Mouse (Mus musculus): ENCODE data around the gene Tmem141. TPM values are rescaled to one million over a fixed set of nuclear protein-coding genes. Genes with fewer than 3 reads are reported as not detected.
A peak's percentile ranks its signal among the peaks of the same experiment; 100 is the strongest.

Tmem141 gene
- polyA plus RNA-seq, 1 experiment from 2014 or later, result 12.6 TPM

DNA sequence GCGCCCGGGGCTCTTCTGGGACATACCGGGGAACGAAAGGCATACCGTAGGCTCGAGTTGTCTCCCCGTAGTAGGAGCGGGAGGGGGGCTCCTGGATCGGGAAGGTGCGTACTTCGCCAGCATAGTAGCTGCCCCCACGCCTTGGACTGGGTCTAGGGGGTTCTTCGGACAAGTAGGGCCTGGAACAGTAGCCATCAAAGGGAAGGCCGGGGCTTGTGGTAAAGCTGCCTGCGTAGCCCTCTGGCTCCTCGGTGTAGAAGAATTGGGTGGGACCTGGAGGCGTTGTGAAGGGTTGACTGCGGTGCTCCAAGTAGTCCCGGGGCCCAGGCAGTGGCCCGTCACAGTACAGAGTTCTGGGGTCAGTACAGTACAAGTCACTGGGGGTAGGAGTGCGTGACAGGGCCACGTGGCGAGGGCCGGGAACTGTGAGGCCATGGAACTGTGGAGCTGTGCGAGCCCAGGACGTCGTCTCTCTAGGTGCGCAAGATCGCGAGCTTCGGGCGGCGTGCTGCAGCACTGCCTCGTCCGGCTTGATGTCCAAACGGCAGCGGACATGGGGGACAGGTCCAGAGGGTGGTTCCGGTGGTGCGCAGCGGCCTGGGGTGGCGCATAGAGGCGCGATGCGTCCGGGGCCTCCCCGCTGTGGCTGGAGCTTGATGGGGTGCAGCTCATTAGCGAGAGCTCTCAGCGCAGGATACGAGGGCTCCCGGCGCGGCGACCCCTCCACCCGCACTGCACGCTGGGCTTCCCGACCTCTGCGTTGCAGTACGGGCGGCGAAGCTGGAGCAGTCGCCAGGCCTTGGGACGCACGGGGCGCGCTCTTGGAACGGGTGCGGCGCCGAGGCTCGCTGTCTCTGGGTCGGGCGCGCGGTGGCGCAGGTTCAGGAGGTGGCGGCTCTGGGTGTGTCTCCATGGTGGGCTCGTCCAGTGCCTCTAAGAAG lies 42.7 kb downstream of the Tmem141 start:
- 6% methylated on average over 76 of the region's 77 CpGs for WGBS
- DNase-seq (ENCODE audit: low spot score), result peak; percentile 64
- Histone ChIP-seq H3K4me2 (ENCODE audit: low read depth, low read length, severe bottlenecking) (0 out of 2 replicates have a peak overlapping the region, but pooled peaks have one; percentile 15), H3K4me1 (replicated peaks; ENCODE audit: control insufficient read depth, insufficient read depth, low read length) (peaks cover 23% of the 10 kb centered on the region), H3K9ac (ENCODE audit: low read length) (no peak overlapping the region), H3K4me3 (ENCODE audit: low read depth, low read length) (no peak overlapping the region), H3K36me3 (ENCODE audit: control insufficient read depth, insufficient read depth, low read length) (peaks cover 2% of the 10 kb centered on the region; the same call in 1 of the 2 replicates), H3K27me3 (ENCODE audit: control insufficient read depth, insufficient read depth, low read length) (peaks cover 58% of the 10 kb centered on the region), H3K27ac (ENCODE audit: low read depth, low read length) (no peak overlapping the region), H3K9me3 (ENCODE audit: control insufficient read depth, low read length) (no peaks in the 10 kb centered on the region)
- no peak for ATAC-seq (replicated peaks; ENCODE audit: low FRiP score)

DNA sequence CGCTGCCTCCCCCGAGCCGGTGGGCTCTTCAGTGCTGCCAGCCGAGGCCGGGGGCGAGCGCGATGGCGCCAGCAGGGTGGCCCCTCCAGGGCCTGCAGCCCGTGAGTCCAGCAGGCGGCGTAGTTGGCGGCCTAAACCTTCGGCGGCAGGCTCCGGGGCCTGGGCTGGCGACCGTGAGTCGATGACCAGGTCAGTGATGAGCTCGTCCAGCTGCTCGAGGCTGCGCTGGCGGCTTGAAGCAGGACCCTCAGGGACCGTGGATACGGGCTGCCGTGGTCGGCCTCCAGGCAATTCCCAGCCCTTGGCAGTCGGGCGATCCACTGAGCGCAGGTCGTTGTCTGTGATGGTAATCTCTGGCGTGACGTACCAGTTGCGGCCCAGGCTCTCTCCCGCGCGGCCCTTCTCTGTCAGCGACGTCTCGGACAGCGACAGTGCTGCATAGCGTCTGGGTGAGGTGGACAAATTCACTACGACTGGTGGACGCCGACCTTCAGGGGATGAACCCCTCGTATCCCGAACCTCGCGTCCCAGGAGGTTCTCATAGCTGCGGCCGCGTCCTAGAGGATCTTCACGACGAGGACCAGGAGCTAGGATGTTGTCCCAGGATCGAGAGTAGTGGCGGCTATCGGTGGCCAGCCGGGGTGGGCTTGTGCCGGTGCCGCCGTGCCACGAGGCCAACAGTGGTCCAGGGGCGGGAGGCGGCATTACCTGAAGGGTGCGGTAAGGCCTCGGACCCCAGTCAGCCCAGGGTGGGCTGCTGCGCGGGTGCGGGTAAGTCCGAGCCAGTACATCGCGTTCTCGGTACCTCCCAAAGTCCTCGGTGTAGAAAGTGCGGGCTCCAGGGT lies 43.6 kb downstream of the Tmem141 start:
- Histone ChIP-seq H3K4me1 (replicated peaks; ENCODE audit: control insufficient read depth, insufficient read depth, low read length) (peaks cover 28% of the 10 kb centered on the region), H3K36me3 (ENCODE audit: control insufficient read depth, insufficient read depth, low read length) (no peaks in the 10 kb centered on the region), H3K9ac (ENCODE audit: low read length) (peak overlapping the region; percentile 23; the same call in 1 of the 2 replicates), H3K9me3 (ENCODE audit: control insufficient read depth, low read length) (no peaks in the 10 kb centered on the region), H3K4me2 (ENCODE audit: low read depth, low read length, severe bottlenecking) (peak overlapping the region; percentile 31), H3K4me3 (ENCODE audit: low read depth, low read length) (peak overlapping the region; percentile 19), H3K27ac (ENCODE audit: low read depth, low read length) (no peak overlapping the region), H3K27me3 (ENCODE audit: control insufficient read depth, insufficient read depth, low read length) (peaks cover 58% of the 10 kb centered on the region)
- ATAC-seq (replicated peaks; ENCODE audit: low FRiP score) (no peak), DNase-seq (ENCODE audit: low spot score) (peak; percentile 75)
- 4% methylated on average over 75 of the region's 75 CpGs for WGBS

DNA sequence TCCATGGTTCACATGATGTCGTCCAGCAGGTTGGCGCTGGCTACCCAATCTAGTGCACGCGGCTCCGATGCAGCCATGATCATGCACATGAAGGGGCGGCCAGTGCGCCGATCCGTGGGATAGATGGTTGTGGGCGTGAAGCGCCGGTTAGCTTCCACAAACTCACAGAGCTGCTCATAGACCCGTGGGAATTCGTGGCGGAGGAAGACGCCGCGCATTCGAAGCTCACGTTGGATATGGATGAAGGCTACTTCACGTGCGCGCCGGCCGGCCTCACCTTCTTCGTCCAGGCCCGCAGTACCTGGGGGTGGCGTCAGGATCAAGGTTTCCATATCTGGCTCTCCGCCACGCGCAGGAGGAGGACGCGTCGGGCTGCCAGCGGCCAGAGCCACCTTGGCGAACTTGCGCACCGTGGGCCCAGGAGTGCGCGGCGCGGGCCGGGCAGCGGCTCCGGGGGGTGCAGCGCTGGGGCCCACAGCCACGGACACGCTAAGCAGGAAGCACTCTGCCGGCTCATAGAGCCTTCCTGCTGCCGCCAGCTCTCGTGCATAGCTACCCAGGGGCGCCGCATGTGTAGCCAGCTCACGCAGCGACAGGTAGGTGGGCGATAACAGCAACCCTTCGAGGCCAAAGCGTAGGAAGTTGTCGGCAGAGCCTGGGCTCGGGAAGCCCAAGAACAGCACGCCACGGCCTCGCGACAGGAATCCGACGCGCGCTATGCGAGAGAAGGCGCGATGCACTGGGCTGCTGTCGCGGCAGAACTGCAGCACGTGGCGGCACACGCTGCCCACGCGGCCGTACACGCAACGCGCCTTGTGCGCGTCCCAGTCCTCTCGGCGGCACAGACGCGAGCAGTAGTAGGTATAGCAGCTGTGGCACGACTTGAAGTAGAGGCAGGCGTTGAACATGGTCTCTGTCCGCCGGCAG lies 44.6 kb downstream of the Tmem141 start:
- H3K27ac ChIP-seq (ENCODE audit: low read depth, low read length), result no peak overlapping the region
- WGBS, result 14% methylated on average over 92 of the region's 92 CpGs
- peaks cover 28% of the 10 kb centered on the region for H3K4me1 ChIP-seq (replicated peaks; ENCODE audit: control insufficient read depth, insufficient read depth, low read length)
- H3K27me3 ChIP-seq (ENCODE audit: control insufficient read depth, insufficient read depth, low read length), result peaks cover 58% of the 10 kb centered on the region
- ATAC-seq (replicated peaks; ENCODE audit: low FRiP score) (no peak), DNase-seq (ENCODE audit: low spot score) (peak; percentile 58)
- peak overlapping the region; percentile 31 for H3K4me2 ChIP-seq (ENCODE audit: low read depth, low read length, severe bottlenecking)
- H3K9me3 ChIP-seq (ENCODE audit: control insufficient read depth, low read length), result no peaks in the 10 kb centered on the region
- H3K36me3 ChIP-seq (ENCODE audit: control insufficient read depth, insufficient read depth, low read length), result no peaks in the 10 kb centered on the region
- H3K4me3 ChIP-seq (ENCODE audit: low read depth, low read length), result peak overlapping the region; percentile 19
- H3K9ac ChIP-seq (ENCODE audit: low read length), result peak overlapping the region; percentile 23; the same call in 1 of the 2 replicates

DNA sequence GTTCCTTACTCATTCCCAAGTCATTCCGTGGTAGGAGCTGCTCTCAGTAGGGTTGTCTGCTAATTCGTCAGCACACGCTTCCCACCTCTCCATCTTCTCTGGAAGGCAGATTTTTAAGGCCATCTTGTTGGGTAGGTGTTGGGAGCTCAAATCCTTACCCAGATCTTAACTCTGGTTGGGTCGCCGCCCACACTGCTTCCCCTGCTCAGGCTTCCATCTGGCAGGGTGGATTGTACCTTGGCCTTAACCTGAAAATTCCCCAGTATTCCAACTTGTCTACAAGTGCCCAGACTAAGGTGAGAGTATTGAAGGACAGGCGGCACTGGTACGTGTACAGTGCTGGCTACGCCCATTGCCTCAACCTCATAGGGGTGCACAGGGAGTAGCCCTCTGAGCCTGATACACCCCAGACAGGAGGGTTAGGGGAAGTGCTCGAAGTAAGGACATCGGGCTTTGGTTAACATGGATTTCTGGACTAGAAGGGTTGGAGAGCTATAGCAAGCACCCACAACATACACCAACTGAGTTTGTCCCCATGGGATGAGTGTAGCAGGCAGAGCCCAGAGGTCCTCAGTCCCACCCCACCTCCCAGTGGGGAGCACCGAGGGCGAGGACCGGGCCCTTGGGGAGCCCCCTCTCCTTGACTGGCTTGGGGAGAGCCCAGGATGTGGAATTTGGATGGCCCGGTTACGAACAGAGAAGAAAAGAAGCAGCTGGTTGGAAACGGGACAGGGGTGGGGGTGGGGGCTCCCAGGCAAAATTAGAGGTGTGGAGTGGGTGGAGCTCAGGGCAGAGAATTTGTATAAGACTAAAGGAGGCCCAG lies 45.6 kb downstream of the Tmem141 start:
- no peak overlapping the region for H3K27ac ChIP-seq (ENCODE audit: low read depth, low read length)

DNA sequence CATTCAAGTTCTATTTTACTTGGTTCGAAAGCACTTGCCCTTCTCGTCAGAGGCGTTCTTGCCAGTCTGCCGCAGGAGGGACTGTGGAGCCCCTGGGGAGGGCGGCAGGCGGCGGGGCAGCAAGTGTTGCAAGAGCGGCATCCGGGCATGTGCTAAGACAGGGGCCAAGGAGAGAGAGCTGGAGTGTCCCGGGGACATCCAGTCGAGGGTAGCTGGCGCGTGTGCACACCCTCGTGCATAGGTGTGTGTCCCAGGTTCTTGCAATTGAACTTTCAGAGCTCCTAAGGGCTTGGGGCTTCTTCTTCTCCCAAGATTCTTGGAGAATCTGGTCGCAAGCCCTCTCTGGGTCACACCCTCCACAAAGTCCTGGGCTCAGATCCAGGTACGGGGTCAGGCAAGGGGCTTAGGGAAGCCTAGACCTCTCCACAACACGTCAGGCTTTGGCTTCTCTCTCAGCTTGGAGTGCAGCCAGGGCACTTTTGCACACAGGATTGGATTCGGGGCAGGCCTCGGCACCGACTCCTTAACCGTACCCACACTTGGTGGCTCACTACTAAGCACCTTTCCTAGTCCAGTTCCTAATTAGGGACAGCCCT lies 46.3 kb downstream of the Tmem141 start:
- peaks cover 49% of the 10 kb centered on the region for H3K27me3 ChIP-seq (ENCODE audit: control insufficient read depth, insufficient read depth, low read length)
- DNase-seq (ENCODE audit: low spot score), result peak; percentile 74
- WGBS, result 13% methylated on average over 21 of the region's 21 CpGs

More for the DNA sequence above, 45.6 kb downstream of the Tmem141 start:
- H3K27me3 ChIP-seq (ENCODE audit: control insufficient read depth, insufficient read depth, low read length), result peaks cover 56% of the 10 kb centered on the region
- no peak overlapping the region for H3K4me3 ChIP-seq (ENCODE audit: low read depth, low read length)
- H3K36me3 ChIP-seq (ENCODE audit: control insufficient read depth, insufficient read depth, low read length), result no peaks in the 10 kb centered on the region
- no peak for ATAC-seq (replicated peaks; ENCODE audit: low FRiP score)
- no peaks in the 10 kb centered on the region for H3K9me3 ChIP-seq (ENCODE audit: control insufficient read depth, low read length)
- DNase-seq (ENCODE audit: low spot score), result no peak
- 70% methylated on average over 16 of the region's 16 CpGs for WGBS
- peak overlapping the region; percentile 83 for H3K4me2 ChIP-seq (ENCODE audit: low read depth, low read length, severe bottlenecking)
- peaks cover 25% of the 10 kb centered on the region for H3K4me1 ChIP-seq (replicated peaks; ENCODE audit: control insufficient read depth, insufficient read depth, low read length)
- peak overlapping the region; percentile 67; the same call in 1 of the 2 replicates for H3K9ac ChIP-seq (ENCODE audit: low read length)

DNA sequence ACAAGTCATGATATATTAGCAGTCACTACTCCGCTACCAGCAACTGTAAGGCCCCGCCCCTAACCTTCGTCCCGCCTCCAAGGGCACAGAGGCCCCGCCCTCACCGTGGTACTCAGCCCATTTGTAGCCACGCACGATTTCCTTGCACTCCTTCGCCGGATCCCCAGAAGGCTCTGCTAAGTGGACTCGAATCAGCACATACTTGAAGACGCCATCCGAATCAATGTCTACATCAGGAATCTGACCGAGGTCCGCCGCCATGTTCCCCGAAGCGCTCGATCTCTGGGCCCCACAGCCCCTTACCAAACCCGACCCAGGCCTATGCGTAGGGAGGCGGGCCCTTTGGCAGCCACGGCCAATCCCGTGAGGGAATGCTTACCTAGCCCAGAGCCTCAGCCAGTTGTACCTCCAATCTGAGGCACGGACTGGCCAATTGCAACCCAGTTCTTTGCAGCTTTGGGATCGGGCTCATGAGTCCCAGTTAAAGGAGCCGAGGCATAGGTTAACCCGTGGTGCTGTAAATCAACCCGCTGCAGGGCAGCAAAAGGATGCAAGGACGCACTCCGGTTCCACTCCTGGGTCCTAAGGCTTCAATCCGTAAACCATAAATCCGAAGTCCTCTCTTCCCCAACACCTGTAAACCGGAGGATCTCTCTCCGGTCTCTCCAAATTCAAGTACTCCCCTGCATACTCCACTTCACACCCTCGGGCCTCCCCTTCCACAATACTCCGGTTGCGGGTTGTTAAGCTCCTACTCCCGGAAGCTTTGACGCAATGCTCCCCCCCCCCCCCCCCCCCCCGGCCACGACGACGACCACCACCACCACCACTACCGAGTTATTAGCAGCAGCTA lies 47.0 kb downstream of the Tmem141 start, which contains the start of the genes Mamdc4 and Phpt1:
Gene Mamdc4, minus strand, starts transcription at position 267 of the 853 bp plus-strand sequence.
Gene Phpt1, minus strand, starts transcription at position 646 of the 853 bp plus-strand sequence.
- Histone ChIP-seq H3K9me3 (ENCODE audit: control insufficient read depth, low read length) (no peaks in the 10 kb centered on the region), H3K4me3 (ENCODE audit: low read depth, low read length) (peak within 1 kb of the TSS; percentile 61), H3K27me3 (ENCODE audit: control insufficient read depth, insufficient read depth, low read length) (peaks cover 42% of the 10 kb centered on the region), H3K36me3 (ENCODE audit: control insufficient read depth, insufficient read depth, low read length) (no peaks in the 10 kb centered on the region), H3K9ac (ENCODE audit: low read length) (peak within 1 kb of the TSS; percentile 67), H3K4me1 (replicated peaks; ENCODE audit: control insufficient read depth, insufficient read depth, low read length) (peaks cover 24% of the 10 kb centered on the region), H3K27ac (ENCODE audit: low read depth, low read length) (peak within 1 kb of the TSS; percentile 60), H3K4me2 (ENCODE audit: low read depth, low read length, severe bottlenecking) (peak within 1 kb of the TSS; percentile 90)
- DNase-seq (ENCODE audit: low spot score), result peak; percentile 96
- under 1% methylated on average over 41 of the region's 45 CpGs for WGBS
- ATAC-seq (replicated peaks; ENCODE audit: low FRiP score), result peak; percentile 98

More for the DNA sequence above, 46.3 kb downstream of the Tmem141 start:
- ATAC-seq (replicated peaks; ENCODE audit: low FRiP score), result no peak
- peaks cover 24% of the 10 kb centered on the region for H3K4me1 ChIP-seq (replicated peaks; ENCODE audit: control insufficient read depth, insufficient read depth, low read length)
- no peaks in the 10 kb centered on the region for H3K9me3 ChIP-seq (ENCODE audit: control insufficient read depth, low read length)
- peak overlapping the region; percentile 60; the same call in 1 of the 2 replicates for H3K27ac ChIP-seq (ENCODE audit: low read depth, low read length)
- H3K36me3 ChIP-seq (ENCODE audit: control insufficient read depth, insufficient read depth, low read length), result no peaks in the 10 kb centered on the region
- peak overlapping the region; percentile 83 for H3K4me2 ChIP-seq (ENCODE audit: low read depth, low read length, severe bottlenecking)
- peak overlapping the region; percentile 61 for H3K4me3 ChIP-seq (ENCODE audit: low read depth, low read length)
- peak overlapping the region; percentile 67 for H3K9ac ChIP-seq (ENCODE audit: low read length)

Measured in forebrain, embryonic 11.5 days (tissue).